Mouse (Mus musculus) embryonic facial prominence, embryonic 10.5 days (tissue): ENCODE measurements around the gene Efcab11. TPM values are rescaled to one million over a fixed set of nuclear protein-coding genes. Genes with fewer than 3 reads are reported as not detected.
"Not testable (repeated sequence)": the region's sequence is repeated elsewhere in the genome, so short reads cannot be mapped to it uniquely, and the experiment has no call there.

ENCODE experiments used
- DNase-seq: peaks from one replicate; pipeline ENCODE4 v3.0.0-alpha.2; 2017; ENCODE audit warnings: low spot score
- H3K27ac ChIP-seq: fragments of 300-500 bp; sonication (generic); replicated peaks from 2 replicates; pipeline ENCODE4 v1.5.1; 2016; ENCODE audit warnings: mild to moderate bottlenecking
- H3K27me3 ChIP-seq: fragments of 300-500 bp; sonication (generic); replicated peaks from 2 replicates; pipeline ENCODE4 v1.6.1; 2016; ENCODE audit warnings: low read depth, mild to moderate bottlenecking; ENCODE audit not compliant: poor library complexity, severe bottlenecking
- H3K36me3 ChIP-seq: fragments of 300-500 bp; sonication (generic); replicated peaks from 2 replicates; pipeline ENCODE4 v1.6.1; 2016; ENCODE audit warnings: mild to moderate bottlenecking, moderate library complexity
- H3K4me1 ChIP-seq: fragments of 300-500 bp; sonication (generic); 2 replicates; pipeline ENCODE4 v1.6.1; 2016
- H3K4me3 ChIP-seq: fragments of 300-500 bp; sonication (generic); 2 replicates; pipeline ENCODE4 v1.5.1; 2016; ENCODE audit warnings: mild to moderate bottlenecking, moderate library complexity
- H3K9me3 ChIP-seq: fragments of 300-500 bp; sonication (generic); 2 replicates; pipeline ENCODE4 v1.6.1; 2016; ENCODE audit warnings: mild to moderate bottlenecking
- whole genome bisulfite sequencing: fragments of 180-500 bp; shearing (Covaris S2); methylation state at CpG from one replicate; pipeline ENCODE4 v1.1.7; 2016; 5-methylcytosine and 5-hydroxymethylcytosine counted together
- polyA plus RNA-seq: library from polyadenylated mRNA; unstranded; fragments of >200 nt; fragmentation: Nextera tagmentation; extraction: Ambion mirVana; gene quantifications from 2 replicates; pipeline ENCODE4 v1.2.1, GENCODE M21; 2016

The Efcab11 gene
- polyA plus RNA-seq, 1 experiment from 2014 or later = 21.6 TPM

DNA sequence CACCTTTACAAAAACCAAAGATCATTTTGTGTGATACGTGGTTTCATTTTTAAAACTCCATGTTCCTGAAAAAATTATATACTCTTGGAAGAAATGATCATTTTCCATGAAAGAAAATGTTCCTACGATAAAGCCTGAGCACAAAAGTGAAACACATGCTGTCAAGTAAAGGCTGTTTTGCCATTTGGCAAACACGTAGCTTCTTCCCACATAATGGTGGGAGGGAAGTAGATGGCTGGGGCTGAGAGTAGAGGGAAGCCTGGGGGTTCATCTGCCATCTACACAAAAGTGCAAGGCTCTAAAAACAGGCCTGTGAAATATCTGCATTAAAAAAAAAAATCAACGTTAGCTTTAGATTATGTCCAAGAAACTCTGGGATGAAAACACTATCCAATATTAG is 61.6 kb downstream of the Efcab11 start:
- Histone ChIP-seq H3K27me3 (no peaks in the 10 kb centered on the region), H3K27ac (no peak overlapping the region), H3K4me3 (no peak overlapping the region), H3K9me3 (no peaks in the 10 kb centered on the region), H3K4me1 (no peaks in the 10 kb centered on the region), H3K36me3 (peaks cover 10% of the 10 kb centered on the region)
- DNase-seq = no peak
- 91% methylated on average over 4 of the region's 4 CpGs for WGBS

DNA sequence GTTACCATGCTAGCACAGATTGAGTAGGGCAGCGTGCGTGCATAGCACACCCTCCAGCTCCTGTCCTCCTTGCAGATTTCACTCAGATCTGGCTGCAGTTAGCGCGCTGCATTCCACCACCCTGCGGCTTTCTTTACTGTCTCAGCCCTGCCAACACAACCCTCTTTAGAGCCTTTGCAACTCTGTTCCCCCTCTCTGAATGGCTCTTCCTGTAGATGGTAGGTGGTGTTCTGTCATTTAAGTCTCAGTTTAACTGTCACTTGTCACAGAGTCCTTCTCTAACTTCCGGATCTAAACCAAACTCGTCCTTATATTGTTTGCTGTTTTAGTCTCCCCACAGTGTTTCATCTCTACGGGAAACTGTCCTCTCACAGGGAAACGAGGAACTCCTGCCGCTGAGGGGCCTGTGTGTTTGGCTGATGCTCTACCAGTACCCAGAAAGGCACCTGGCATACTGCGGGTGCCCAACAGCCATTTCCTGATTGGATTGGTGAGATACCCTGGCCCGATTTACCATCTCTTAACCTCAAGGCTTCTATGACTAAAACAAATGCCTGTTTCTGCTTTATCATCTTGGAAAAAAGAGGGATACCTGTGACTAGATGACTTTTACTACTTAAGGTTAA is 62.8 kb downstream of the Efcab11 start:
- no peaks in the 10 kb centered on the region for H3K9me3 ChIP-seq
- H3K4me3 ChIP-seq = no peak overlapping the region
- H3K27ac ChIP-seq = no peak overlapping the region
- H3K4me1 ChIP-seq = no peaks in the 10 kb centered on the region
- H3K36me3 ChIP-seq = peaks cover 10% of the 10 kb centered on the region
- no peaks in the 10 kb centered on the region for H3K27me3 ChIP-seq
- 80% methylated on average over 12 of the region's 12 CpGs for WGBS
- no peak for DNase-seq

GRCm38 (mm10) chr12:99819186-99819974 is 64.9 kb downstream of the Efcab11 start:
- 68% methylated on average over 4 of the region's 4 CpGs for WGBS
- H3K36me3 ChIP-seq = peaks cover 3% of the 10 kb centered on the region
- no peak overlapping the region for H3K4me3 ChIP-seq
- no peaks in the 10 kb centered on the region for H3K9me3 ChIP-seq
- DNase-seq = no peak
- no peaks in the 10 kb centered on the region for H3K4me1 ChIP-seq
- no peaks in the 10 kb centered on the region for H3K27me3 ChIP-seq
- H3K27ac ChIP-seq = no peak overlapping the region

- not testable (repeated sequence) for H3K9me3 ChIP-seq, H3K27ac ChIP-seq, H3K4me1 ChIP-seq, DNase-seq, H3K36me3 ChIP-seq, H3K4me3 ChIP-seq, H3K27me3 ChIP-seq
- WGBS = 95% methylated on average over 16 of the region's 16 CpGs
These were observed 66.2 kb downstream of the Efcab11 start for GRCm38 (mm10) chr12:99818006-99818405.

GRCm38 (mm10) chr12:99815244-99815643 is 69.0 kb downstream of the Efcab11 start:
- Histone ChIP-seq H3K36me3 (no peaks in the 10 kb centered on the region; the same call in none of the 2 replicates), H3K4me1 (no peaks in the 10 kb centered on the region), H3K27ac (no peak overlapping the region), H3K4me3 (no peak overlapping the region), H3K27me3 (no peaks in the 10 kb centered on the region), H3K9me3 (peaks cover 3% of the 10 kb centered on the region; the same call in 1 of the 2 replicates)
- no peak for DNase-seq
- WGBS = 93% methylated on average over 8 of the region's 8 CpGs

DNA sequence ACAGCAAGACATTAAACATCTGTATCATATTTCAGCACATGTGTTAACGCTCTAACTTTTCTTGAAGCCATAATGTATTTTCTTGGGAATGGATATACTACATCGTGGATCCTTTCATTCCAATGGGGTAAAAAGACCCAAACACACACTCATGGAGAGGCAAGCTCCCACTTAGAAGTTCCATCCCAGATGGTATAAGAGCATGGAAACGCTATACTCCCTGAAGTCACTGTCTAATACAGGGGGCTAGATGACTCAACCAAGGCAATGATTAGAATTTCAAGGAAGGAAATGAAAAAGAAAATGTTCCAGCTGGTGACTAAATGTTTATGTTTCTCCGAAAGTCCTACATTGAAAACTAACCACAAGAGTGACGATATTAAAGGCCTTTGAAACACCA is 76.3 kb downstream of the Efcab11 start:
- Histone ChIP-seq H3K4me3 (no peak overlapping the region), H3K27ac (no peak overlapping the region), H3K36me3 (no peaks in the 10 kb centered on the region; the same call in 1 of the 2 replicates), H3K27me3 (no peaks in the 10 kb centered on the region), H3K9me3 (peaks cover 3% of the 10 kb centered on the region; the same call in 1 of the 2 replicates), H3K4me1 (no peaks in the 10 kb centered on the region)
- 86% methylated on average over 5 of the region's 5 CpGs for WGBS
- DNase-seq = no peak

DNA sequence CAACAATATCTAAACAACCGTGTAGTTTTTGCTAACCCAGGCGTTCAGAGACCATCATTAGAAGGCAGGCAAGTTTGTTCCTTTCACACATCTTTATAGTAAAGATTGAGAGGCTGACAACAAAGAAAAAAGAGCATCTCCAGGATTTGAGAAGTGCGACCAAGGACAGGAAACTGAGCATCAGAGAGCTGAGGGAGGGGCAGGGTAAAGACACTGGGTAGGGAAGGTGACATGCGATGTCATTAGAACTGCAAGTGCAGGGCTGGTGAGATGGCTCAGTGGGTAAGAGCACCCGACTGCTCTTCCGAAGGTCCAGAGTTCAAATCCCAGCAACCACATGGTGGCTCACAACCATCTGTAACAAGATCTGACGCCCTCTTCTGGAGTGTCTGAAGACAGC is 77.5 kb downstream of the Efcab11 start:
- DNase-seq, H3K4me1 ChIP-seq, H3K27me3 ChIP-seq, H3K27ac ChIP-seq, H3K4me3 ChIP-seq, H3K36me3 ChIP-seq, H3K9me3 ChIP-seq: not testable (repeated sequence)
- WGBS = 91% methylated on average over 7 of the region's 7 CpGs

GRCm38 (mm10) chr12:99795921-99796320 is 88.3 kb downstream of the Efcab11 start:
- no peaks in the 10 kb centered on the region for H3K27me3 ChIP-seq
- no peaks in the 10 kb centered on the region for H3K36me3 ChIP-seq
- H3K9me3 ChIP-seq = no peaks in the 10 kb centered on the region
- H3K4me3 ChIP-seq = no peak overlapping the region
- peaks cover 19% of the 10 kb centered on the region for H3K4me1 ChIP-seq
- 92% methylated on average over 2 of the region's 2 CpGs for WGBS
- DNase-seq = no peak
- no peak overlapping the region for H3K27ac ChIP-seq

- H3K4me3 ChIP-seq = no peak overlapping the region
- H3K9me3 ChIP-seq = no peaks in the 10 kb centered on the region
- H3K27ac ChIP-seq = no peak overlapping the region
- H3K36me3 ChIP-seq = no peaks in the 10 kb centered on the region
- no peak for DNase-seq
- WGBS = 69% methylated on average over 7 of the region's 7 CpGs
- H3K4me1 ChIP-seq = peaks cover 24% of the 10 kb centered on the region
- H3K27me3 ChIP-seq = no peaks in the 10 kb centered on the region
These were observed 89.2 kb downstream of the Efcab11 start for GRCm38 (mm10) chr12:99794792-99795620.

- 92% methylated on average over 4 of the region's 4 CpGs for WGBS
- H3K4me1 ChIP-seq = peaks cover 29% of the 10 kb centered on the region
- no peak overlapping the region for H3K4me3 ChIP-seq
- no peak for DNase-seq
- H3K27ac ChIP-seq = no peak overlapping the region
- H3K9me3 ChIP-seq = no peaks in the 10 kb centered on the region
- no peaks in the 10 kb centered on the region for H3K27me3 ChIP-seq
- H3K36me3 ChIP-seq = no peaks in the 10 kb centered on the region
These were observed 90.1 kb downstream of the Efcab11 start for GRCm38 (mm10) chr12:99794158-99794515.

GRCm38 (mm10) chr12:99793465-99794157 is 90.6 kb downstream of the Efcab11 start:
- Histone ChIP-seq H3K4me1 (peaks cover 29% of the 10 kb centered on the region), H3K36me3 (no peaks in the 10 kb centered on the region), H3K27me3 (no peaks in the 10 kb centered on the region), H3K4me3 (no peak overlapping the region), H3K9me3 (no peaks in the 10 kb centered on the region), H3K27ac (no peak overlapping the region)
- no peak for DNase-seq
- 54% methylated on average over 10 of the region's 10 CpGs for WGBS

DNA sequence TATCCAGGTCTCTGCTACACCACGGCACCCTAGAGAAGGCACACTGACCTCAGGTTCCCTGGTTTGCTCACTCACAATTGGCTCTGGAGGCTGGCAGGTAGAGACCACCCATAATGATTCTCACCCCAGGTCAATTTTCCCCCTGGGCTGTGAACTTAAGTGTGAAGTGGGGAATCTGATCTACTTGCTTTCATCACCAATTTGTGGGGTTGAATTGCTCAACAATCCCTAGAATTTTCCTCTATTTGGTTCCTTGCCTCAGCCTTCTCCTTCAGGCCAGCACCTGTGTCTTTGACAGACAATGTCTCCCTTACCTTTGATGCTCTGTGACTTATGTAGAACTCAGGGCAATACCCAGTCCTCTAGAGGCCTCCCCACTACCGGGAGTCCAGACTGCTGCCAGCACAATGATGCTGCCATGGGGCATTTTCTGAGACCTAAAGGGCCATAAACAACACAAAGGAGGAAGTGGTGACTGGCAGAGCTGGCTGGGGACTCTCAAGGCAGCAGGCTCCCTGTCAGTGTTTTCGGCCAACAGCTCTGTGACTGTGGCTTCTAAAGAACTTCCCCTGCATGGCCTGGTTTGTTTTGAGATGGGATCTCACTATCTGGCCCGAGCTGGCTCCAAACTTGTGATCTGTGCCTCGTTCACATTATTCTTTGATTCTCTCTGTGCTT is 94.8 kb downstream of the Efcab11 start:
- no peaks in the 10 kb centered on the region for H3K36me3 ChIP-seq
- H3K4me3 ChIP-seq = no peak overlapping the region
- no peaks in the 10 kb centered on the region for H3K9me3 ChIP-seq
- H3K27ac ChIP-seq = no peak overlapping the region
- no peaks in the 10 kb centered on the region for H3K27me3 ChIP-seq
- peaks cover 22% of the 10 kb centered on the region for H3K4me1 ChIP-seq
- 71% methylated on average over 5 of the region's 5 CpGs for WGBS
- DNase-seq = no peak
